Mouse (Mus musculus) hindbrain, embryonic 11.5 days (tissue): Measurements from ENCODE around the gene Ebpl. TPM values are rescaled to one million over a fixed set of nuclear protein-coding genes. Genes with fewer than 3 reads are reported as not detected.
A peak's percentile ranks its signal among the peaks of the same experiment; 100 is the strongest.

ENCODE experiments used
- ATAC-seq: fragments of 200-750 bp; cut with Nextera tagmentation; 2 replicates; pipeline ENCODE4 v1.8.0; 2017; ENCODE audit warnings: mild to moderate bottlenecking, moderate TSS enrichment, moderate library complexity; ENCODE audit not compliant: low FRiP score
- DNase-seq: peaks from one replicate; pipeline ENCODE4 v3.0.0-alpha.2; 2015; ENCODE audit warnings: low spot score
- H3K27ac ChIP-seq: fragments of 300-500 bp; sonication (generic); 2 replicates; pipeline ENCODE4 v1.5.1; 2014; ENCODE audit warnings: mild to moderate bottlenecking, low read depth, low read length
- H3K27me3 ChIP-seq: fragments of 300-500 bp; sonication (generic); 2 replicates; pipeline ENCODE4 v1.6.1; 2014; ENCODE audit warnings: mild to moderate bottlenecking, low read length, moderate library complexity, mixed read lengths; ENCODE audit not compliant: control insufficient read depth, insufficient read depth
- H3K36me3 ChIP-seq: fragments of 300-500 bp; sonication (generic); 2 replicates; pipeline ENCODE4 v1.6.1; 2014; ENCODE audit warnings: mild to moderate bottlenecking, low read length, moderate library complexity, mixed read lengths; ENCODE audit not compliant: control insufficient read depth, insufficient read depth
- H3K4me1 ChIP-seq: fragments of 300-500 bp; sonication (generic); replicated peaks from 2 replicates; pipeline ENCODE4 v1.6.1; 2014; ENCODE audit warnings: low read length, mixed read lengths; ENCODE audit not compliant: control insufficient read depth, insufficient read depth
- H3K4me2 ChIP-seq: fragments of 300-500 bp; sonication (generic); replicated peaks from 2 replicates; pipeline ENCODE4 v1.6.1; 2014; ENCODE audit warnings: mild to moderate bottlenecking, low read depth, low read length
- H3K4me3 ChIP-seq: fragments of 300-500 bp; sonication (generic); 2 replicates; pipeline ENCODE4 v1.5.1; 2014; ENCODE audit warnings: low read depth, low read length
- H3K9ac ChIP-seq: fragments of 300-500 bp; sonication (generic); 2 replicates; pipeline ENCODE4 v1.6.1; 2014; ENCODE audit warnings: low read depth, low read length
- H3K9me3 ChIP-seq: fragments of 300-500 bp; sonication (generic); 2 replicates; pipeline ENCODE4 v1.6.1; 2016; ENCODE audit warnings: low read length; ENCODE audit not compliant: control insufficient read depth
- WGBS: fragments of 180-500 bp; shearing (Covaris S2); extraction: QIAGEN DNeasy Blood & Tissue Kit; methylation state at CpG from one replicate; pipeline ENCODE4 v1.1.7; 2014; 5-methylcytosine and 5-hydroxymethylcytosine counted together
- polyA plus RNA-seq: library from polyadenylated mRNA; unstranded; fragments of >200 nt; fragmentation: Nextera tagmentation; extraction: Ambion mirVana; gene quantifications from 2 replicates; pipeline ENCODE4 v1.2.1, GENCODE M21; 2014

Ebpl gene
- polyA plus RNA-seq, 1 experiment from 2014 or later, result 9.2 TPM

DNA sequence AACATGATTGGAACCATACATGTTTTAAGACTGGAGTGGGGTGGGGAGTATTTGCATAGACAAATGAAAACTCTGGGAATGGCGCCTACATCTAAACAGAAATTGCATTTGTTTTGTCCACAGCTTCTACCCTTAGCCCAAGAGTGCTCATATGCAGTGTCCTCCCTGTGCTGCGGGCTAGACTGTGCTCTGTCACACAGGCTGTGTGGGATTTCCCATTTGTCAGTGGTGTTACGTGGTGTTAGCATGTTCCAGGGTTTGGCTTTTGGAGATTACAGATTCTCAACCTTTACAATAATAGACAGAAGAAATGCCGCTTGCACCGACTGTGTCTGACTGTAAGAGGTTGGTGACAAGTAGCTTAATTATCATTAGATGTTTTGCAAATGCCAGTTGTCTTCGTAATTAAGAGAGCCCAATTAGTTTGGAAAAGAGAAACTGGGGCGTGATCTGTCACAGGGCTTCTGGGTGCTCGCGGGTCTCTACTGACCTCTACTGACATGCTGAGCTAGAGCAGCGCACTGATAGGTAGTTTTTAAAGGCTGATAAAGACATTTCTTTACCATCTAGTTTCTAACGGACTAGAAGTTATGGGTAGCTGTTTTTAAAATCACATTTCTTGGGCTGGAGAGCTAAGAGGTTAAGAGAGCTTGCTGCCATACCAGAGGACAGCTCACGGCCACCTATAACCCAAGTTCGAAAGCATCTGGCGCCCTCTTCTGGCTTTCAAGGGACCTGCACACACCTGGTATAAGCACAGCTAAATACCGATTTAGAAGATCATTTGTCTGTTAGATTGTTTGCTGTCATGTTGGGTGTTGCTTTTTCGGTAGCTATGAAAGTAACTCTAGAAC, 66.1 kb downstream of the Ebpl start:
- no peak overlapping the region for H3K27ac ChIP-seq
- no peak overlapping the region for H3K4me2 ChIP-seq
- no peaks in the 10 kb centered on the region for H3K4me1 ChIP-seq
- H3K9ac ChIP-seq, result no peak overlapping the region
- H3K9me3 ChIP-seq, result no peaks in the 10 kb centered on the region
- 49% methylated on average over 16 of the region's 16 CpGs for whole genome bisulfite sequencing
- no peaks in the 10 kb centered on the region for H3K36me3 ChIP-seq
- ATAC-seq (no peak), DNase-seq (peak; percentile 70)
- H3K4me3 ChIP-seq, result no peak overlapping the region
- no peaks in the 10 kb centered on the region for H3K27me3 ChIP-seq

DNA sequence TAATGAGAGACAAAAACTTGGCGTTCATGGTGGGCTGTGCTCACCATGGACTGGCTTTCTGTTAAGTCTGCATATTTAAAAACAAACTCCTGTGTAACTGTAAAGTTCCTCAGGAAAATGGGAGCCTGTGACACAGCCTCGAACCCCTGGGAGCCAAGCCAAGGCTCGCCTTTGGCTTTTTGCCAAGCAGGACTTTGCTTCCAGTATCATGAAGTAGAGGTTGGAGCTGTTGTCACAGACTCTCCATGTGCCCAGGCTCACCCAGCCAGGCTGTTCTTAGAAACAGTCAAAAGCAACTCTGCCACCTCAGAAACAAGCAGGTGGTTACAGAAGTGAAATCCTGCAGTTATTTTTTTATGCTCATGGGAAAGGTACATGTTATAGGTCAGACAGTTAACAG, 69.6 kb downstream of the Ebpl start:
- ATAC-seq (no peak), DNase-seq (no peak)
- 79% methylated on average over 3 of the region's 3 CpGs for WGBS

DNA sequence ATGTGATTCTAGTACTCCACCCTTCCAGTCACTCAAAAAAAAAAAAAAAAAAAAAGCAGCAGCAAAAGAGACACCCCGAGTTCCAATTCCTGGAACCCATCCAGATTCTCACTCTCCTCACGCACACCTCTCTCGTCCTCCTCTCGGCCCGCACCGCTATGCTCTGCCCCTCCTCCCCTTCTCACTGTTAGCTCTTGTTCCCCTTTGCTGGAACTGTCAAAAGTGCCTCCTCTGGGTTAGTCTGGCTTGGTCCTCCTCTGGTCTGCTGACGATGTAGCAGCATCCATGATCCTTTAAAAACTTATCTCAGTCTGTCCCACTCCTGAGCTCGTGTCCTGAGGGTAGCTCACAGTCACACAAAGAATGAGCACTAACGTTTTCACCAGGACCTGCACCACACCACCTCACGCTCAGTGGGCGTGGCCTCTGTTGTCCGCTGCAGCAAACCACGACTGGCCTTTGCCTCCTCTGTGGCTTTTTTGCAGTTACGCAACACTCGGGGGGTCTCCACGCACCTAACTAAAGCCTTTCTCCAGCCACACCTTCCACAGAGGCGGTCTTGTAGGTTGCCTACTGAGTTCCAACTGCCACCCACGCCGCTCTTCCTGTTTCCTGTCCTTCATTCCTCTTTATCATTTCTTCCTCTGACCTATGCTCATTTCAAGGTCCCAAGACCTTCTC, 71.5 kb downstream of the Ebpl start:
- no peaks in the 10 kb centered on the region for H3K4me1 ChIP-seq
- WGBS, result 73% methylated on average over 19 of the region's 19 CpGs
- no peak overlapping the region for H3K4me3 ChIP-seq
- H3K36me3 ChIP-seq, result no peaks in the 10 kb centered on the region
- H3K9ac ChIP-seq, result no peak overlapping the region
- H3K27me3 ChIP-seq, result no peaks in the 10 kb centered on the region
- no peak for DNase-seq
- H3K9me3 ChIP-seq, result no peaks in the 10 kb centered on the region
- no peak for ATAC-seq
- no peak overlapping the region for H3K27ac ChIP-seq
- no peak overlapping the region for H3K4me2 ChIP-seq

More for the DNA sequence above, 69.6 kb downstream of the Ebpl start:
- H3K27me3 ChIP-seq, result no peaks in the 10 kb centered on the region
- no peak overlapping the region for H3K27ac ChIP-seq
- no peaks in the 10 kb centered on the region for H3K4me1 ChIP-seq
- H3K36me3 ChIP-seq, result no peaks in the 10 kb centered on the region
- H3K9me3 ChIP-seq, result no peaks in the 10 kb centered on the region
- H3K4me3 ChIP-seq, result no peak overlapping the region
- H3K9ac ChIP-seq, result no peak overlapping the region
- no peak overlapping the region for H3K4me2 ChIP-seq

Other genes starting within 250 kb of the Ebpl start
- gene Sacs, start 222.0 kb downstream of the Ebpl start, polyA plus RNA-seq, result 5.8 and 8.3 TPM in 2 replicates
- gene Sgcg, start 101.9 kb downstream of the Ebpl start, polyA plus RNA-seq, result 0.19 and 0.61 TPM in 2 replicates
- 0.56 and 0.66 TPM in 2 replicates for gene Arl11, start 50.7 kb downstream of the Ebpl start, polyA plus RNA-seq
- 90.7 and 117 TPM in 2 replicates for gene Kpna3, start 79.4 kb upstream of the Ebpl start, polyA plus RNA-seq
- 19.2 and 20.0 TPM in 2 replicates for gene Spryd7, start 196.4 kb upstream of the Ebpl start, polyA plus RNA-seq
- gene Trim13, start 237.8 kb upstream of the Ebpl start, polyA plus RNA-seq, result 35.4 and 40.2 TPM in 2 replicates
- gene Kcnrg, start 247.0 kb upstream of the Ebpl start, polyA plus RNA-seq, result 1.2 and 1.7 TPM in 2 replicates